Mouse (Mus musculus) G1E (cell line): ENCODE data around the gene Bid. TPM values are rescaled to one million over a fixed set of nuclear protein-coding genes. Genes with fewer than 3 reads are reported as not detected.

ENCODE experiments used
- ATAC-seq: 2 replicates; pipeline ENCODE4 v1.8.0; 2016; ENCODE audit warnings: mild to moderate bottlenecking; ENCODE audit not compliant: insufficient number of reproducible peaks, poor library complexity, low FRiP score, severe bottlenecking; ENCODE audit errors: extremely low read depth
- DNase-seq: peaks from one replicate; pipeline ENCODE4 v3.0.0; 2012; ENCODE audit warnings: low spot score
- H3K27me3 ChIP-seq: 2 replicates; pipeline ENCODE4 v1.6.1; 2012; ENCODE audit warnings: mild to moderate bottlenecking, low read length, inconsistent platforms; ENCODE audit not compliant: insufficient read depth
- H3K36me3 ChIP-seq: replicated peaks from 2 replicates; pipeline ENCODE3; 2012; ENCODE audit warnings: mild to moderate bottlenecking, inconsistent platforms
- H3K4me1 ChIP-seq: 2 replicates; pipeline ENCODE4 v1.6.1; 2012; ENCODE audit warnings: low read depth, low read length, inconsistent platforms, mixed read lengths; ENCODE audit not compliant: insufficient read depth
- H3K4me3 ChIP-seq: 2 replicates; pipeline ENCODE4 v1.5.1; 2012; ENCODE audit warnings: low read depth, mild to moderate bottlenecking, inconsistent platforms, low read length, moderate library complexity, mixed read lengths
- H3K9me3 ChIP-seq: replicated peaks from 2 replicates; pipeline ENCODE4 v1.6.1; 2012; ENCODE audit warnings: inconsistent platforms
- CTCF ChIP-seq: IDR thresholded peaks from 2 replicates; pipeline ENCODE4 v1.5.1; 2012; ENCODE audit warnings: low read depth, low read length, inconsistent platforms, mixed read lengths
- GATA1 ChIP-seq: IDR thresholded peaks from 2 replicates; pipeline ENCODE4 v1.6.1; 2012; ENCODE audit warnings: borderline replicate concordance, low read length, inconsistent platforms, mixed read lengths
- GATA2 ChIP-seq: IDR thresholded peaks from 2 replicates; pipeline ENCODE4 v1.6.1; 2012; ENCODE audit warnings: low read depth, low read length, inconsistent platforms, borderline replicate concordance
- POLR2AphosphoS5 ChIP-seq: IDR thresholded peaks from 2 replicates; pipeline ENCODE4 v1.6.1; 2012; ENCODE audit warnings: low read depth, low read length, inconsistent platforms; ENCODE audit not compliant: insufficient replicate concordance
- TAL1 ChIP-seq: conservative IDR thresholded peaks from 2 replicates; pipeline ENCODE4 v1.6.1; 2012; ENCODE audit warnings: low read depth, low read length, inconsistent platforms, mixed read lengths
- polyA plus RNA-seq: library from polyadenylated mRNA; stranded (reverse); fragments of >175 nt; gene quantifications from 2 replicates; pipeline ENCODE4 v1.2.3, GENCODE M21; 2012
- total RNA-seq, 2 experiments: library from RNA; stranded (forward) in 1 of 2; stranded (reverse) in 1 of 2; fragments of 200-1000 nt in 1 of 2; fragments of >200 nt in 1 of 2; fragmentation: Nextera tagmentation in 1 of 2; gene quantifications; 2 replicates each; pipeline ENCODE4 v1.2.3; 2014 to 2017

Gene Bid
- 64.3 and 68.7 TPM in 2 replicates for total RNA-seq (2014; fragmentation: Nextera tagmentation)
- total RNA-seq (2017), result 42.8 and 46.0 TPM in 2 replicates
- 27.0 and 34.1 TPM in 2 replicates for polyA plus RNA-seq

GRCm38 (mm10) chr6:120916074-120916971 lies at the start of gene Bid:
Gene Bid, minus strand, starts transcription at chr6:120916853.
- H3K4me3 ChIP-seq, result peak within 1 kb of the TSS; percentile 91
- no peak for TF ChIP-seq CTCF
- TF ChIP-seq POLR2AphosphoS5, result no peak
- no peak for TF ChIP-seq TAL1
- no peak for TF ChIP-seq GATA1
- DNase-seq (peak; percentile 82), ATAC-seq (peak; percentile 83)
- peaks cover 38% of the 10 kb centered on the region for H3K36me3 ChIP-seq
- no peaks in the 10 kb centered on the region for H3K27me3 ChIP-seq
- H3K4me1 ChIP-seq, result peaks cover 62% of the 10 kb centered on the region
- no peaks in the 10 kb centered on the region for H3K9me3 ChIP-seq

GRCm38 (mm10) chr6:120965814-120966213 lies 49.2 kb upstream of the Bid start:
- Histone ChIP-seq H3K36me3 (peaks cover 77% of the 10 kb centered on the region), H3K4me3 (no peak overlapping the region), H3K27me3 (no peaks in the 10 kb centered on the region), H3K4me1 (peaks cover 19% of the 10 kb centered on the region), H3K9me3 (no peaks in the 10 kb centered on the region)
- no peak for TF ChIP-seq CTCF
- no peak for TF ChIP-seq TAL1
- no peak for TF ChIP-seq POLR2AphosphoS5
- TF ChIP-seq GATA2, result no peak
- TF ChIP-seq GATA1, result no peak
- ATAC-seq, result no peak
- DNase-seq, result no peak

- H3K36me3 ChIP-seq, result peaks cover 77% of the 10 kb centered on the region
Observed at GRCm38 (mm10) chr6:120964179-120964578, 47.5 kb upstream of the Bid start.

GRCm38 (mm10) chr6:120960338-120961030 lies 43.8 kb upstream of the Bid start:
- no peak for DNase-seq
- ATAC-seq, result no peak
- H3K4me1 ChIP-seq, result peaks cover 66% of the 10 kb centered on the region
- peaks cover 88% of the 10 kb centered on the region for H3K36me3 ChIP-seq
- TF ChIP-seq GATA1 (no peak), CTCF (no peak), POLR2AphosphoS5 (no peak), TAL1 (no peak), GATA2 (no peak)
- H3K9me3 ChIP-seq, result no peaks in the 10 kb centered on the region
- no peak overlapping the region for H3K4me3 ChIP-seq
- H3K27me3 ChIP-seq, result no peaks in the 10 kb centered on the region

More at GRCm38 (mm10) chr6:120964179-120964578, 47.5 kb upstream of the Bid start:
- no peak for DNase-seq
- TF ChIP-seq POLR2AphosphoS5, result no peak
- TF ChIP-seq CTCF, result no peak
- TF ChIP-seq TAL1, result no peak
- no peak for TF ChIP-seq GATA2
- TF ChIP-seq GATA1, result no peak
- H3K9me3 ChIP-seq, result no peaks in the 10 kb centered on the region
- peaks cover 32% of the 10 kb centered on the region for H3K4me1 ChIP-seq
- no peak for ATAC-seq
- no peaks in the 10 kb centered on the region for H3K27me3 ChIP-seq
- no peak overlapping the region for H3K4me3 ChIP-seq

- ATAC-seq, result peak; percentile 18
- Histone ChIP-seq H3K4me1 (peaks cover 84% of the 10 kb centered on the region), H3K4me3 (peak overlapping the region; percentile 47; the same call in 1 of the 2 replicates)
Observed at GRCm38 (mm10) chr6:120957331-120957730, 40.7 kb upstream of the Bid start.

More at GRCm38 (mm10) chr6:120957331-120957730, 40.7 kb upstream of the Bid start:
- Histone ChIP-seq H3K27me3 (no peaks in the 10 kb centered on the region), H3K36me3 (peaks cover 89% of the 10 kb centered on the region), H3K9me3 (no peaks in the 10 kb centered on the region)
- TF ChIP-seq CTCF (no peak), POLR2AphosphoS5 (no peak), GATA1 (no peak), GATA2 (no peak), TAL1 (no peak)
- DNase-seq, result peak; percentile 67
